Mouse (Mus musculus) thymus, adult 18-20 months (tissue): ENCODE data around the gene Tut7.
A peak's percentile ranks its signal among the peaks of the same experiment; 100 is the strongest.
"Not testable (repeated sequence)": the region's sequence is repeated elsewhere in the genome, so short reads cannot be mapped to it uniquely, and the experiment has no call there.

Experiments
- DNase-seq, 2 experiments: peaks; one replicate each; pipeline ENCODE4 v3.0.0; 2022; ENCODE audit warnings: mixed read lengths in 2 of 2

Gene Tut7

DNA sequence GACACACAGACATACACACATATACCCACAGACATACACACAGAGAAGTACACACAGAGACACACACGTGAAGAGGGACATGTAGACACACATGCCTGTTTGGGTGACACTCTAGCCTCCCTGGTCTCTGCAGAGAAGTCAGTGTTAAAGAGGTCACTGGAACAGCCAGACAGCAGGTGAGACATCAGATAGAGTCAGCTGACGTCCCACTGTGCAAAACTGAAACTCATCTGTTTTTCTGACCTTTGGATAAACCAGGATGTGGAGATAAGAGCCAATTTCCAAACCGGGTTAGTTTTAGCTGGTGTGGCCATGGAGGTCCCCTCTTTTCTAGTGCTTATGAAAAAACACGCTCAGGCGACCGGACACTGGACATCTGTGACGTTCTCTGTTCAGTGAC is 9.5 kb upstream of the Tut7 start:
- DNase-seq, result no peak

- DNase-seq, result no peak
Measured at GRCm38 (mm10) chr13:59825966-59826365, 3.0 kb upstream of the Tut7 start.

DNA sequence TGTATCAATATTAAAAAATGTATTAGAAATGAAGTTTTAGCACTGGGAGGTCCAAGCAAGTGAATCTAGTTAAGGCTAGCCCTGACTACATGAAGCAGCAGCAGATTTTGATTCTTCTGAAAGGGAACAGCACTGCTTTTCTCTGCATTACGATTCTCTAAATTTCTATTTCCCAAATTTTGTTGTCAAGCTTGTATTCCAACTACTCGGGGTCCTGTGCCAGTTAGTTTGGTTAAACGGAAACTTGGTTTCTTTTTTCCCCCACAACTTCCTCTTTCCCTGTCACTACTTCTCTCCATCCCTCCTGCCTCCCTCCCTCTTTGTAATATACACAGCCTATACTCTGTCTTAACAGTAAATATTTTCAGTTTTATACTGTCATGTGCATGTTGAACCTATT is 2.1 kb downstream of the Tut7 start:
- no peak for DNase-seq

DNA sequence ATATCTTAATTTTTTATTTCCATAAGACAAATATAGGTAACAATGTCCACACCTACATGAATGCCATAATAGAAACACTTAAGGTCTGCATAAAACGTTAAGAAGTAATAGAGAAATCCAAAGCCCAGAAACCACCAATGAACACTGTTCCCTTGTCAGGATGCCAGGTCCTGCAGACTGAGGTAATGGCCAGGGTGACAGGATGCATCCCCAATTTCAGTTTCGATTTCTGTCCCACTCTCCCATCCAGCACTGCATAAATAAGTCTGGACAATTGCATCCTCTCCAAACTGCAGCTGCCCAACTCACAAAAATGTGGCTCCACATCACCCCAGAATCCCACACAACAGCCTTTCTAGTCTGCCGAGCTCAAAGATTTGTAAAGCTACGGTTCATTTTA is 2.8 kb downstream of the Tut7 start:
- DNase-seq, result no peak

- no peak for DNase-seq
Measured at GRCm38 (mm10) chr13:59817352-59817751, 5.6 kb downstream of the Tut7 start.

- DNase-seq, result no peak
Measured at GRCm38 (mm10) chr13:59814109-59814591, 8.8 kb downstream of the Tut7 start.

DNA sequence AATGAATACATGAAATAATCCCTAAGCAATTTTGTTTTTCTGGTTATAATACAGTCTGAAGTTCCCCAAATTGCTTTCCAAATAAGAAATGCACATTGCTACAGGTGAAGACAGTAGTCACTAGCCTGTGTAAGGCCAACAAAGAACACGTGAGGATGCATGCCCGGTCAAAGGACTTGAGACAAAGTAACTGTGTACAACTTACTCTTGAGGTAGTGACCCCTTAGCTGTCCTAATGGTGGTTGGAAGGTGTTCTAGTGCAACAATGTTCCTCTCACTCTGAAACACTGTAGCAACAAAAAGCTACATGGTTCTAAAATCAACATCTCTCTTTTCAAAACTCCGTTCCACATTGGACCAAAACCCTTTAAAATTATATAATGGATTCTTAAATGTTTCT is 11.4 kb downstream of the Tut7 start:
- no peak for DNase-seq

GRCm38 (mm10) chr13:59801000-59801399 is 21.9 kb downstream of the Tut7 start:
- DNase-seq, result no peak

DNA sequence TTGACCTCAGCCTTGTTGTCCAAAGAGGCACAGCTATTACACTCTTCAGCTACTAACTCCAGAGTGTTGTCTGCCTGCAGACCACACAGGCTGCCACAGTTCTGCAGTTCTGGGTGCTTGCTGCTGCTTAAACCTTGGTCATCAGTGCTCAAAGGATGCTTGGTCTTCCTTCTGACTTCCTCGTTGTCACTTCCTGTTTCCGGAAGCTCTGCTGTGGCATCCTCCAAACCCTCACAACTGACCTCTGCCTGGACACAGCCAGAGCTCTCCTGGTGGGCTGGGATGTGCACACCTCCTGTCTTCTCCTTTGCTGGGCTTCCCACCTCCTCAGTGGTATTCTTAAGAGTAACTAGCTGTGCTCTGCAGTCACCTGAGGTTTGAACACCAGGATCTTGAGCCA is 22.9 kb downstream of the Tut7 start:
- DNase-seq, result no peak

GRCm38 (mm10) chr13:59798306-59798705 is 24.6 kb downstream of the Tut7 start:
- no peak for DNase-seq

DNA sequence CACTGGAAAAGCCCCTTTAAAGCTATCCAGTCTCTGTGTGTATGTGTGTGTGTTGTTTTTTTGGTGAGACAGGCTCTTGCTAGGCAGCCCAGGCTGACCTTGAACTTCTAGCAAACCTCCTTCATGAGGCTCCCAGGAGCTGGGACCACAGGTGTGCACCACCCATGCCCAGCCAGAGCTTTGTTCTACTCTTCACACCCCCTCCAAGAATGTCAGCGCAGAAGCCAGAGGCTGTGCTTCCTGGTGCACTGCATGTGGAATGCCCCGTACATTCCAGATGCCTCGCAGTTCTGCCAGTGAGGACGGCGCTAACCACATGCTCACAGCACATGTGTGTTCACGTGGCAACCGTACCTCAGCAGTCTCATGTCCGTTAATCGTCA is 26.5 kb downstream of the Tut7 start:
- no peak for DNase-seq

- no peak for DNase-seq
Measured at GRCm38 (mm10) chr13:59795807-59796465, 27.0 kb downstream of the Tut7 start.

- no peak for DNase-seq
Measured at GRCm38 (mm10) chr13:59794786-59795185, 28.2 kb downstream of the Tut7 start.

DNA sequence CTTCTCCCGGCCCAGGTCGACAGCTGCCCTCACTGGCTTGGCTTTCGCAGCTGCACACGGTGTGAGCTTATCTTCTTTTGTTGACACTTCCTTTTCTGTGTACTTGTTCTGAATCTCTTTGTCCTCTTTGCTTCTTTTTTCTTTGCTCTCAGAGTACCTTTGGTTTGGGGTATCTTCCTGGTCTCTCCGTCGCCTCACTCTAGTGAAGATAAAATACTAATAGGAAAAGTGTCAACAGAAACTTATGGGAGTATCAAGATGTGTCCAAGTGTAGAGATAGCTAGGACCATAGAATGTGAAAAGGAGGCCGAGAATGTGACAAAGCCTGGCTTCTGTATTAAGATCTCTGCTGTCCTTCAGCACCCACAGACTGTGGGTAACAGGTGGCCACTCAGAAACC is 40.8 kb downstream of the Tut7 start, which contains the start of gene Gm49354:
Gene Gm49354 (minus strand): TSS at position 101 of the 400 bp plus-strand sequence.
- DNase-seq, result no peak

GRCm38 (mm10) chr13:59779744-59780264 is 43.1 kb downstream of the Tut7 start:
- not testable (repeated sequence) for DNase-seq

DNA sequence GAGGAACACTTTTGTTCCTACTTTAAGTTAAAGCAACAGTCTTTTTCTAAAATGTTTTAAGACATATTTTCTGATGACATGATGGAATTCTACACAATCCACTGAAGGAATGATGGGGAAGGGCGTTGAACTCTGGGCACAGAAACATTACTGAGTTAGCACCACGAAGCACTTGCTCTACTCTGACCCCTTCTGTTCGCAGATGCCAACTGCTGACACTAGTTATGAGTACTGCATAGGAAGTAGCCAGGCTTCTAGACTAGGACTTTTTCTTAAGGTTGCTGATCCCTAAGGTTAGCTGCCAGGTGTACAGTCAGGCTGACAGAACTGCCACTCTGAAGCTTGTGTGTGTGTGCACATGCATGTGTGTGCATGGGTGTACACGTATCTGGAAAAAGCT is 43.7 kb downstream of the Tut7 start:
- no peak for DNase-seq

DNA sequence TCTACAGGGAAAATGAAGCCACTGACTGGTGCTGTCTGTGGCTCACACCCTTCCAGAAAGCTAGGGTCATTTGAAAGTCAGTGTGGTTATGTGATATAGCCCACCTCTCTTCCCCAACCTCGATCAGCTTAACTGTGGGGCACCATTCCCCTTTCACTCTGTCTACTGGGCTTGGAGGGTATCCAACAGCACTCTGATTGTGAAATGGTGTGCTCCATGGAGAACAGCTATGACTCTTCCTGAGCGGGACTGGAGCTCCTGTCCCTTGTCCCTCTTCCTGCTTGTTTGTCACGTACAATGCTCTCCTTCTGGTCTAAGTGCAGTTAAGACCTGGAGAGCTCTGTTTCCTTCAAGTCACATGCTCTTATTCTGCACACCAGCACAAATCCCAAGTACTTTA is 47.8 kb downstream of the Tut7 start:
- DNase-seq, result no peak

DNA sequence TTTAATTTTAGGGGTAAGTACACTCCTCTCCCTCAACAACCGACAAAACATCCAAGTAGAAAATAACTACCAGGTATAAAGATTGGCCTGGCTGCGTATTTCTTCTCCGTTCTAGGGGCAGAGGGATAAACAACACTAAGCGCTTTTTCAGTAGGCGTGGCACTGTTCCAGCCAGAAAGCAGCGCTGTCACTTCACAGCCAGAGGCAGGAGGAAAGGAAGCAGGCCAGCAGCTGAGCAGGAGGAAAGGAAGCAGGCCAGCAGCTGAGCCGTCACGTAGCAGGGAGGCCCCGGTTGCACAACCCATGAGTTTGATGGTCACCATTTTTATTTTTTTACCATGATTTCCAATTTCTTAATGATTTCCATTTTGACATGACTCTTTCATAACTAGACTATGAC is 51.7 kb downstream of the Tut7 start:
- peak; percentile 11 to 28 for DNase-seq

DNA sequence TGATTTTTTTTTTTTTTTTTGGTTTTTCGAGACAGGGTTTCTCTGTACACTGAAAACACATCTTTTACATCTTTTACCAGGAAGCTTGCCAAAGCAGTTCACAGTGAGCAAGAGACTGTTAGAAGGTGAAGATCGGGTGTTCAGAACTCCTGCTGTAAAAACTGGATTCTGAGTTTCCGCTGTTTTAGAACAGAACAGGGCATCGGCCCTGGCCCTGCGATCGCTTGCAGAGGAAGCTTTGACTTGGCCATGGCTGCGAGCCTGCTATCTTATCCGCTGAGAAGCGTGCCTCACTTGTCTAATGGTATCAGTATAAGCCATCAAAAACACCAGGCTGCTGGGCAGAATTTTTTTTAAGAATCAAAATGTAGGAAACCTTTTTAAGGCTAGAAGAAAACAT is 52.1 kb downstream of the Tut7 start:
- DNase-seq, result no peak

GRCm38 (mm10) chr13:59770164-59770562 is 52.8 kb downstream of the Tut7 start:
- peak; percentile 79 to 88 for DNase-seq

DNA sequence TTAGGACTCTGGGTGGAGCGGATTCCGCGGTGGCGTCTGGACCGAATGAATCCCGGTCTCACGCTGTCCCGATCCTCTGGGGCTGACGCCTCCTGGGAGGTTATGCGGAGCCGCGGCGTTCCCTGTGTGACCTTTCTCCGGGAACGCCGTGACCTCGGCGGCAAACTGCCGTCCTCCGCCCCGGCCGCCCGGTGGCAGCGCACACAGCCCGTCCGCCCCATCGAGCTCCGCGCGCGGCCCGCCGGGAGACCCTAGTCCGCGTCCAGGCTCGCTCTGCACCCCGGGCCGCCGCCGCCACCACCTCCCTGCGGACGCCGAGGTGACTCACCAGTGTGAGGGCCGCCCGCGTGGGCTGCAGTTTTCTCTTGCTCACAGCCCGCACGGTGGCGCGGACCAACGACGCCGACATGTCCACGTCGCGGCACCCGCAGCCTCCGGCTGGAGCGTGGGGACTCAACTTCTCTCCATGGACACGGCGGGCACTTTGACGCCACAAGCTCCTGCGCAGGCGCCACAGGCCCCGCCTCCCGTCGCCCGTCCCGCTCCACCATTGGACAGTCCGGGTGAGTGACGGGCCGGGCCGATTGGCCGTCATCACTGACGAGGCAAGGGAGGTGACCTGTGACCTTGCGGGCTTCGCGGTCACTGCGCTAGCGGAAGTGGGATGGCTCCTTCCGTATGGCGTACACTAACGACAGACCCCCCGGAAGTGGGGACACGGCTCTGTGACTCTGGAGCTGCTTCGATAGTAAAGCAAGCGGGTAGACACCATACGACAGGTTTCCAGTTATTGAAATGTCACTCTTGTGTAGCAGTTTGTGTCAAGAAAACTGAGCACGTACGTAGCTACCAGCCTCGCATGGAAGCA is 53.4 kb downstream of the Tut7 start, which contains the start of gene Isca1:
Gene Isca1 (minus strand): TSS at position 515 of the 868 bp plus-strand sequence.
- DNase-seq, result peak; percentile 98

DNA sequence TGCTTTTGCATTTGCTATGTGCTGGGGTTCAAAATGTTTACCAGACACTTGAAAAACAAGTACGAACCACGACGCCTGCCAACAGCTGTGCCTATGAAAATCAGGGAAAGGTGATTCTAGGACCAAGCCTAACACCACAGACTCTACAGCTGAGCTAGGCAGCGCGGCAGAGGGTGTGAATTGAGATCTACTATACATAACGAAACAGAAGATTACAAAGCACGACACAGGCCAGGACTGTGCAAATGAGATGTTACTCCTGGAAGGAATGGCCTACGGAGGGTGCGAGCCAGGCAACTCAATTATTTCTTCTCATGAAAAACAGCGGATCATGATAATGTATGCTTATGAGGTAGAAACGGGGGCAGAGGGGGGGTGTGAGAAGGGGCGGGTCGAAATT is 54.4 kb downstream of the Tut7 start:
- no peak for DNase-seq

- no peak for DNase-seq
Measured at GRCm38 (mm10) chr13:59766786-59767515, 56.0 kb downstream of the Tut7 start.
